Mouse (Mus musculus): ENCODE measurements around the gene Rundc3b. TPM values are rescaled to one million over a fixed set of nuclear protein-coding genes. Genes with fewer than 3 reads are reported as not detected.

The Rundc3b gene
- total RNA-seq (2017), result 0.93 and 0.98 TPM in 2 replicates

DNA sequence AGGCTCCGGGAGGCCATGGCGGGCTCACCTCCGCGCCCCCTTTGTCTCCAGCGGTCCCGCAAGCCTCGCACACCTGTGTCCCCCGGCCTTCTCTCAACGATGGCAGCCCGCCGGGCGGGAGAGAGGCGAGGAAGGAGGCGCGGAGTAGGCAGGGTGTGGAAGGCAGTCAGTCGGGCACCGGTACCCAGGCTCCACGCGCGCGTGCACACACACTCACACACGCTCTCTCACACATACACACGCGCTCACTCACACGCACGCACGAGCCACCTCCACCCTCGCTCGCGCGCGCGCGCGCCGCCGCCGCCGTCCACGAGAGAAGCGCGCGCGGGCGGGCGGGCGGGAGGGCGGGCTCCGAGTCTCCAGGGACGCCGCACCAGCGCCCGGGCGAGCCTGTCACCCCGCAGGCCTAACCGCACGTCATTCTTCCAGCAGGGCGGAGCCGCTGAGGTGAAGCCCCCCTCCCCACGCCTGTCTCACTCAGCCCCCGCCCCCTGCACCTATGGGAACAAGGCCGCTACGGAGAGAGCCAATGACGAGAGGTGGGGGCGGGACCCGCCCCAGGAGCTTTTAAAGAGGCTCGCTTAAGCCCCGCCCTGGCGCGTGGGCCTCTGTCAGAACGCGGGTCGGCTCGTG, at the start of gene Rundc3b:
Gene Rundc3b, minus strand, starts transcription at position 357 of the 636 bp plus-strand sequence.
- peak; percentile 89 for ATAC-seq (ENCODE audit: extremely low read depth, insufficient number of reproducible peaks, low FRiP score, poor library complexity, severe bottlenecking)

DNA sequence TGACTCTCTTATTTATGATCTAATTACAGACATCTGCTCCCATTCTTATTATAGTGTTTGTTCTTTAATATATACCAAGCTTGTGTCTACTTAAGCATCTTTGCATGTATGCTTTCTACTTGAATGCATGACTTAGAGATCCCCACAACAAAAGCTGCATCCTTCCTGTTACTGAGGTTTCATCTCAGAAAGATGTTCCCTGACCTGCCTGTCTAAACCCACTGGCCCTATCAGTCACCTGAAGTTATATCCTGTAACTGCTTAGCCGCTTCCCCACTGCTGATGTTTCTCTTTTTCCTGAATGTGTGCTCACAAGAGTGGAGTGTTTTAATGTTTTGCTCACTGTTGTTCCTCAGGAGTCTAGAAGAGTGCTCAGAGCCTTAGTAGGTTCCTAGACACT, 46.9 kb upstream of the Rundc3b start:
- ATAC-seq (ENCODE audit: extremely low read depth, insufficient number of reproducible peaks, low FRiP score, poor library complexity, severe bottlenecking), result 0 out of 2 replicates have a peak, but pooled peaks have one; percentile 13

DNA sequence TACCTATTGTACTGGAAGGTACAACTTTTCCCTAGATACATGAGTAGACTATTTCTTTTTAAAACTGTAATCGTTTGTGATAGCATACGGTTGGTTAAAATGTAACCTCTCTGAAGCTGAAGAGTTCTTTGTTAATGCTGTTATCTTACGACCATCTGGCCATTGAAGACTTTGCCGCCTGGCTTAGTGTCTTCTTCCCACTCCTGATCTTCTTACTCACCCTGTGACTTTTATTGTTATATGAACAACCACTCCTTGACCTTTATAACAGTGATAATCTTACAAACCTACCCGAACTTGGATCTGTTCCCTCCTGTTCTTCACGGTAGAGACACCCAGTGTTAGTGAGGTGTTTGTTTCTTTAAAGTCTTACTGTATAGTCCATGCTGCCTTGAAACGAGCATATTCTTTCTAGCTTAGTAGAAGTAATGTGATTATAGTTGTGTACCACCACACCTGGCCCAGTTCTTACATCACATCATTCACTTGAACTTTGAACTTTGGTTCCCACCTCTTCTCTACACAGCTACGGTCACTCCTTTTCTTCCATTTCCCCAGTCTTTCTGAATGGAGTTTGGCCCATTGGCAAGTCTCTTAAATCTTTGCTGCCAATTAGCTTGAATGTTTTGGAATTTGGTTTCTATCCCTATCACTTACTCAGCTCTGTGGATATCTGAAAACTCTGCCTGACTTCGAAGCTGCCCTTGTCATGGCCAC, 45.2 kb upstream of the Rundc3b start:
- ATAC-seq (ENCODE audit: extremely low read depth, insufficient number of reproducible peaks, low FRiP score, poor library complexity, severe bottlenecking), result no peak

DNA sequence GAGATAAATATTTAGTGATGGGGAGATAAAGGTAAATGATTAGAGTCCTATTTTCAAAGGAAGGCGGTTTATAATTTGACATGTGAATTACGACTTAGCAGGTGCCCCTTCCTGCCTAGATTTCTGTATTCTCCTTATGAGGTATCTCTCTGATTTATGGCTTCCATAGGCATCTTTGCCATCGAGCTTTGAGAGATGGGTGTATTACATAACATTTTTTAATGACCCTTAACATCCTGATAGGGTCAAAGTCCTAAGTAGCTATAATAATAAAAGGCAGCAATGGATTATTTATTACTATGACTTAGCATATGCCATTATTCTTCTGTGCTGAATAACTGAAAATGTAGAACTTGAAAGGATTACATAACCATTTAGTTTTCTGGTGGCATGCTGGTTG, 41.9 kb upstream of the Rundc3b start:
- ATAC-seq (ENCODE audit: extremely low read depth, insufficient number of reproducible peaks, low FRiP score, poor library complexity, severe bottlenecking), result no peak

DNA sequence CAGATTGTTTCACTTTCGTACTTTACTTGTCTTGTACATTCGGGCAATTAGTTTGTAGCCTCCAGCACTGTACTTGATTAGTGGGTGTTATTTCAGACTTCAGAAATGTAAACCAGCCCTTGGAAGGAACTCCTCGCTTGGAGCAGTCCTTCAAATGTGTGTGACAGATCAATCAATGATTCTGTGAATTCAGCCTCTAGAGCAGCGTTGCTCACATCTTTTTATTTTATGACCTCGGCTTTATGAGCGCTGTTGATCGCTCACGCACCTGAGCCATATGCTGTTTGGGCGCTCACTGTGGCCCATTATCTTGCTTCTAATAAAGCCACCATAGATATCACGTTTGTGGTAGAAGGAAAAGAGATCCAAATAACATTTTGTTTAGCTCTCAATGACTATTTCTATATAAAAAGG, 38.0 kb upstream of the Rundc3b start:
- ATAC-seq (ENCODE audit: extremely low read depth, insufficient number of reproducible peaks, low FRiP score, poor library complexity, severe bottlenecking), result peak; percentile 9; the same call in 1 of the 2 replicates

DNA sequence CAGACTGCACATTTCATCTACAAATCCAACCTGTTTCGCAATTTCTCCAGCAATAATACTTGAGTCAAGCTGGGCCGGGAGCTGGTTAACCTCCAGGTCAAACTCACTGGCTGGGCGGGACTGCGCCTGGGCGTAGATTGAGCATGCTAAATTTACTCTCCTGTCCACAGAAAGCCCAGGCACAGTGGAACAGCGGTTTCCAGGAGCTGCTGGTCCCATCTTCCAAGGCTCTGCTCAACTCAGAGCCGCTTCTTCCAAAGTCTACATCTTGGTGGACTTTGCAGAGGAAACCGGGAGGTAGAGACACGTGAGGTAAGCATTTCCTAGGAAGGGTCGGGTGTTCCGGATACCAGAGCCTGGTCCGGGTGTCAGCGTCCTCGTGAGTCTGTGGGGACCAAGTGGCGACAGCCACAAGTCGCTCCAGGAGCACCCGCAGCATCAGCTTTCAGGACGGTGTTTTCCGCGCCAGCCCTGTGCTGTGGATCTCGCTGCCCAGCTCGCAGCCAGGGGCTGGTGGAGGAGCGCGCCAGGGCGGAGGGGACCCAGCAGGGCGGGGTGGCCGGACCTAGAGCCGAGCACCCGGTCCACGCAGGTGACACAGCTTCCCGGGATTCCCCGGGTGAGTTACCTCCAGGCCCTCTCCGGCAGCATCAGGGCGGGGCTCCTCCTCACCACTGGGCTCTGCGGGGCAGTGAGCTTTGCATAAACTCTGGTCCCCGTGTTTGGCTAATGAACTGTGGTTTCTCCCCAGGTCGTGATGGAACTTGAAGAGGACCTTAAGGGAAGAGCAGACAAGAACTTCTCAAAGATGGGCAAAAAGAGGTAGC, 37.4 kb upstream of the Rundc3b start, which contains the start of gene Abcb1a:
Gene Abcb1a, plus strand, starts transcription at position 167 of the 827 bp plus-strand sequence.
- peak; percentile 71 for ATAC-seq (ENCODE audit: extremely low read depth, insufficient number of reproducible peaks, low FRiP score, poor library complexity, severe bottlenecking)

DNA sequence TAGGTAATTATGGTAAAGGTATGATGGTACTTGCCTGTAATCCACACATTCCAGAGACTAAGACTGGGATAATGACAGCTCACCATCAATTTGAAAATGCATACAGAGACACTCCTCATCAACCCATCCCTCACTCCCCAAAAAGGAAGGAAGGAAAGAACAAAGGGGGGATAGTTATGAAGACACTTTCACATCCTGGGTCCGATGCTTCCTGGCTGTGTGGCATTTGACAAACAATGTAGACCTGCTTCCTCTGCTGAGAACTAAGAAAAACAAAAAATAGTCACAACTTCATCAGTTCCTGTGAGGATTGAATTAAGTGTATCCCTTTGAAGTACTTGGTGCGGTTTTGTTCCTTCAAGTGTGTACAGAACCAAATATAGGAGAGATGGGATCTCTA, 29.3 kb upstream of the Rundc3b start:
- ATAC-seq (ENCODE audit: extremely low read depth, insufficient number of reproducible peaks, low FRiP score, poor library complexity, severe bottlenecking), result no peak

DNA sequence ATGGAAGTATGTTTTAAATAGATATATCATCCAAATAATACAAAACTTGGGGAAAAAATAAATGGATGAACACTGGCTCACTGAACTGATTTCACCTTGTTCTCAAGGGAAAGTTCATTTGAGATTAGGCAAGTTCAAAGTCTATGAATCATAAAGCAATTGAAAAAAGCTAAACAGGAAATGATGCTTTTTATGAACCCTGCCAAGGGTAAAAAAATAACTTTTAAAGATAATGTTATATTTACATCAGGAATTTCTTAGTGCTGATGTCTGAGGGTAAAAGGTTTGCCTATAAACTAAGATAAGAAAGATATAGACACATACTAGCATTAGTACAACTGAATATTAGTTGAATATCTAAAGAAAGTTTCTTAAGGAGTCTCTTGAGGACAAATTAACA, 26.0 kb upstream of the Rundc3b start:
- ATAC-seq (ENCODE audit: extremely low read depth, insufficient number of reproducible peaks, low FRiP score, poor library complexity, severe bottlenecking), result no peak

DNA sequence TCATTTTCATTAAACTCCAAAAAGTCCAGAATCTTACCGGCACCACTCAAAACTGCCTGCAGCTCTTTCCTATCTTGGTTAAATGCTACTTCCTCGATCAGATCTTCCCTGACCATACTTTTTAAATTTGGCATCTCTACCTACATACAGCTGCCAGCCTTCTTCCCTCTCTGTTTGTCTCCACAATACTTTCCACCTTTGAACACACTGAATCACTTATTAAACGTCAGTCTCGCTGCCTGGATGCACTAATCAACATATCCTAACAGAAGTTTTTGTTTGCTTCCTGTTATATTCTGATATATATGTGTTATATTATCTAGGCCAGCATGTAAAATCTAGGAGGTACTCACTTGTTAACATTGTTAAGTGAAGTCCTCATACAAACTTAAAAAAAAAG, 25.5 kb upstream of the Rundc3b start:
- no peak for ATAC-seq (ENCODE audit: extremely low read depth, insufficient number of reproducible peaks, low FRiP score, poor library complexity, severe bottlenecking)

DNA sequence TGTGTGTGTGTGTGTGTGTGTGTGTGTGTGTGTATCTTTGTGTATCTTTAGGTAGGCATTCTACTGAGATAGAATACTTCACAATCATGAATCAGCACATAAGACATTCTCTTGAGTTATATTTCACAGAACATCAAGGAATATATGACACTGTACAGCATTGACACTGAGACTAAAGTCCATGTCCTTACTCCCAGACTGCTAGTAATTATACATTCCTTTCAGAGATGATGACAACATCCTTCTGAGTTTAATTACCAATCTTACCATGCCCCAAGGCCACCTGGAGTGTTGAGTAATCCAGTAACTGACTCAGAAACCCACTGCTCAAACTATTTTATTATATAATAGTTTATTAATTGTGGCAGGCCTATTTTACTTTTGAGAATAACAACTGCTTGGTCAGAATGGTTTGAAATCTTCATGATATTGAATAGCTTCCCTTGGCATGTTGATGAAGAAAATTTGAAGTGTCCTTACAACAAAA, 11.8 kb upstream of the Rundc3b start:
- no peak for ATAC-seq (ENCODE audit: extremely low read depth, insufficient number of reproducible peaks, low FRiP score, poor library complexity, severe bottlenecking)

DNA sequence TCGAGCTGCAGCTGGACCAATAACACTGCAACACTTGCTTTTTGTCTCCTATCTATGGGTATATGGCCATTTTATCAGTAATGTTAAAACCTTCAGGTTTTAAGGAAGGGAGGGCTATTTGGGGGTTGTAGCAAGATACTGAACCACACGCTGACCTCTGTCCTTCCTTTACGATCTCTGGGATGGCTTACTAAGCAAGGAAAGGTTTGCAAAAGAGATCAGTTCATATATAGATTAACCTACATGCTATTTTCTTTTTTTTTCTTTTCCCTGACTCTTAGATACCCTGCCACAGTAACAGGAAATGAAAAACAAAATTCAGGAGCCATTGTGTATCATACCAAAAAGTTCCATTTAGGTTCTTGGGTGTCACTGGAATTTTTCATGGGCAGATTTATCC, 10.1 kb upstream of the Rundc3b start:
- ATAC-seq (ENCODE audit: extremely low read depth, insufficient number of reproducible peaks, low FRiP score, poor library complexity, severe bottlenecking), result no peak

DNA sequence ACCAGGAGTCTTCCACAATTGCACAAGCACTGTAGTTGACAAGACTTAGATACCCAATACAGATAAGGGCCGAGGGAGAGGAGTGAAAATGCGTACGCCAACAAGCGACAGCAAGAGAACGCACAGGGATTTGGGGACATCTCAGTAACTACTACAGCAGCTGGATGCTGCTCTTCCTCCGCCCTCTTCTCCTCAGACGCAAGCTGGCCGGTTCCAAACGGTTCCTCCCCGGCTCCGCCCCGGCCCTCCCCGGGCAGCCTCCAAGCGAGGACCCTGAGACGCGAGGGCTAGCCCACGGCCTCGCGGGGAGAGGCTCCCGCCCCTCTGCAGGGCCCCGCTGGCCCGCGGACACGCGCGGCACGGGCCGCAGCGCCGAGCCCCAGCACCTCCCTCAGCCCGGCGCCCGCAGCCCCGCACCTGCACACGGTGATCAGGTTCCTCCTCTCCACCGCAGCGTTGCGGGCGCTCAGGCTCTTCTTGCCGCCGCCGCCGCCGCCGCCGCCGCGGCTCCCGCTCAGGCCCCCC, 619 bp downstream of the Rundc3b start:
- ATAC-seq (ENCODE audit: extremely low read depth, insufficient number of reproducible peaks, low FRiP score, poor library complexity, severe bottlenecking), result peak; percentile 25; the same call in 1 of the 2 replicates

DNA sequence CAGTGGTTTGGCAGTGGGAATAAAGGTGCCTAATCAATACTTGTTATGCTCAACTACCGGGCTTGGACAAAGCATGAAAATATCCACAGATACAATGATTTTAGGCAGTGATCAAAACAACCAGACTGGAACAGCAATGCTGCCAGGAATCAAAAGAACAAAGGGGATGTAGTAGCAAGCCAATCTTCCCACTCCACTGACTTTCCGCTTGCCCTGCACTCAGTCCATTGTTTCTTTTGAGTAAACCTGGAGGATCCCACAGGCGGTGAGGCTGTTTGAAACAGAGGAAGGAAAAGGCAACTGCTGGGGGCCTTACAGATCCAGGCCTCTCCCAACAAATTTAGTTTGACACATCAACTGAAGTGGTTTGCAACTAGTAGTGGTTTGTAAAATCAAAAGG, 51.6 kb downstream of the Rundc3b start:
- no peak for ATAC-seq (ENCODE audit: extremely low read depth, insufficient number of reproducible peaks, low FRiP score, poor library complexity, severe bottlenecking)

DNA sequence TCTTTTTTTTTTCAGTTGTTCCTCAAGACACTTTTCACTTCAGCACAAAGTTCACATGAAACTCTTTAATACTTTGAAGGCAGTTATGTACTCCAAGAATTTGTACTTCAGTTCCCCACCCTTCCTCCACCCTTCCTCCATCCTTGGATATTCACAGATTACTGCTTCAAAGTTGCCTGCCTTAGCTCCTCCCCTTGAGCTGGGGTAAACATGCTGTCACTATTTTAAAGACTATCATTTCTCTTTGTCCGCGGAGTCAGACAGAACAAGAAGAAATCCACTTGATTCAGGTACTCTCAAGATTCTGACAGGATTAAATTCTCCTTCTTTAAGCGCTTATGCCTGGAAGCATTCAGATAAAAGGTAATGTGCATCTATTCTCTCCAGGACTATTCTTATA, 55.9 kb downstream of the Rundc3b start:
- ATAC-seq (ENCODE audit: extremely low read depth, insufficient number of reproducible peaks, low FRiP score, poor library complexity, severe bottlenecking), result no peak

DNA sequence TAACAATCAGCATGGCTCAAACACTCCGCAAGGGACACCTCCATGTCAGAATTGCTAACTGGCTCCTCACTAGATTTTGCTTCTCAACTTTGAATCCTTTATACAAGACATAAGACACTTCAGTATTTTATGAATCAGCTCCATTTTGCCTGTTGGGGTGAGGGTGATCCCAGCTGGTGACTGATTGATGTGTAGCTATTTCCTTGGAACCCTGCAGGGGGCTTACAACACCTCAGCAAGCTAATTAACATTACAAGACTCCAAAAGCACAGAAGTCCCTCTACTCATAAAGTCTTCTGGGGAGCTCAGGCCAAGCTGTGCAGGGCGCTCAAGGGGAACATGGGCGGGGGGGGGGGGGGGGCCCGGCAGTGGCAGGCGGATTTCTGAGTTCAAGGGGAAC, 78.2 kb downstream of the Rundc3b start:
- ATAC-seq (ENCODE audit: extremely low read depth, insufficient number of reproducible peaks, low FRiP score, poor library complexity, severe bottlenecking), result no peak

DNA sequence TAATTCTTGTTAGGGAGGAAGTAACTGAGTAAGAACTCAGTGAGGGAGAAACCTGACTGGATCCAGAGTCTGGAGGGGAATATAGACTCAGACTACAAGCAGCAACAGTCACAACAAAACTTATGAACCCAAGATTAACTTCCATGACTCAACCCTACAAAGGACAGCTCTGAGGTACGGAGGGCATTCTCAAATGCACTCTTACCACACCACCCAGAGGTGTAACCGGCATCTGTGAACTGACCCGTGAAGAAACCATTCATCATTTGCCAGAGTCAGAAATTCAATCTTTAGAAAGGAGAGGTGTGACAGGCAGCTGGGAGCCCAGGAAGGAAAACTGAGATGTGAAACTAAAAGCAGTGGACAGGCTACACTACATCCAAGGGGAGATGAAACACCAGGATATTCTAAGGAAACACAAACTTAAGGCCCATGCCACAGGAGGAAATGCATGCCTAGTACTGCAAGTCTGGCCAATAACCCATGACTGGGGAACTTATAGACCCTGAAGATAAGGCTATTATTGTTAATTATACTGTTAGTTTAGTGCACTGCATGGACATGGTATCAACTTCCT, 80.0 kb downstream of the Rundc3b start:
- ATAC-seq (ENCODE audit: extremely low read depth, insufficient number of reproducible peaks, low FRiP score, poor library complexity, severe bottlenecking), result no peak

DNA sequence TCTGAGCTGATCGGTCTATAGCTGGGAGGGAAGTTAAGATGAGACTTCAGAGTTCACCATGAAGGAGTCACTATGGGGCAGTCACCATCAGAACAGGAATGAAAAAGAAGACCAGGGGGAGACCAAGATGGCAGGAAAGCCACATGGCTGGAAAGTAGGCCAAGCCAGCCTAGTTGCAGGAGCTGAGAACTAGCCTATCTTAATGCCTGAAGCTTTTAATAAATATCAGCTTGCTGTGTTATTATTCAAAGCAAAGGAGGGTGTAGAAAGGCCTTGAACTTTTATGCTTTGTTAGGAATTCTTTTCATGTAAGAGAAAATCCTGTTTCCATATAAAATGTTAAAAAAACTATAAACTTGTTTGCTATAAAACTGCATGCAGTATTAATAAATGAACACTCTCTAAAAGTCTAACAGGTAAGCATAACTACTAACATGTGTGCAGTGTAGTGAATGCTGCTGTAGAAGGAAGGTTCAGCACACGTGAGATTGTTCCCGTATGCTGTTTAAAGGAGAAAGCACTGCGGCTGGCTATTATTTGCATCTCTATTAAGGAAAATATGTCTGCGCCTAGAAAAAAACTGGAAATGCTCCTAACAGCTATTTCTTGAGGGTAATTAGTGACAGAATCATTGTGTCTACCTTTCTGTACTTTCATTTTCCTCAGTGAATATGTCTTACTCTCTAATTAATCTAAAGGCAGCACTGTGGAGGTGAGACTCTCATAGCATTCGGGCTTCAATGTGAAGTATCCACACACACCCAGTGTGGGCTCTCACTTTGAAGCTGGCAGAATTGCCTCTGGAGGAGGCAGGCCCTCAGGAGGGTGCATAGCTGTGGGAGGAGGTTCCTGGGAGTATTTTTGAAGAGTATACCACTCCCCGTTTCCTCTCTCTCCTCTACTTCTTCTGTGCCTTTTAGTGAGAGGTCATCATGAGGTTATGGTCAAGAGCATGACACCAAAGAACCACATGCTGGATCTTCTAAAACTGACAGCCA, 81.3 kb downstream of the Rundc3b start:
- no peak for ATAC-seq (ENCODE audit: extremely low read depth, insufficient number of reproducible peaks, low FRiP score, poor library complexity, severe bottlenecking)

DNA sequence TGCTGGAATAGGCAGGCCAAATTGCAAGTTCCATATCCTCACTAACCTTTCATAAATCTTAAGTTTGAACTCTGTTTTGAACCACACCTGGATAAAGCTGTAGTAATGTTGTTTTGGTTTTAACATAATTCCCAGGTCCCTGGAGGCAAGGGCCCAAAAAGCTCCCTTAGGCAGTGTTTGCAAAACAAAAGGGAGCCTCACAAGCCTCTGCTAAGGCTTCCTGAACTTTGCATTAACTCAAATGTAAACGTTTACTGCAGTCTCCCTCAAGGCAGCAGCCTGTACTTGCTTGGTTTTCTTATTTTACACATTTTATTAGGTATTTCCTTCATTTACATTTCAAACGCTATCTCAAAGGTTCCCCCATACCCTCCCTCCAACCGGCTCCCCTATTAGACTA, 103.7 kb downstream of the Rundc3b start:
- no peak for ATAC-seq (ENCODE audit: extremely low read depth, insufficient number of reproducible peaks, low FRiP score, poor library complexity, severe bottlenecking)
